ENCODE assay signal across 8 mouse cellular contexts in genomic region chr19:23687296-23688021, GRCm38 (mm10). TPM values are rescaled to one million over a fixed set of nuclear protein-coding genes. Genes with fewer than 3 reads are reported as not detected.
DNase-seq lines count a peak whose midpoint lies in the region; ATAC-seq and TF ChIP-seq lines count a peak whose summit lies in the region.

Gene Ptar1, plus strand, starts transcription at chr19:23687429.

- H3K4me1 ChIP-seq in hindbrain, postnatal 0 days (ENCODE audit: insufficient read depth, low read length), result peaks cover 3% of the 10 kb centered on the region; the same call in 1 of the 2 replicates

- peak; percentile 89 to 97 for DNase-seq in cerebellum, postnatal 4 days (ENCODE audit: low spot score in 2 of 2)
- peak; percentile 97 for DNase-seq in gastrocnemius, adult 2 months
- peak; percentile 95 for DNase-seq in hindbrain, postnatal 0 days (ENCODE audit: low spot score)
- peak; percentile 72 to 74 for DNase-seq in left cerebral cortex, adult 8-10 months (ENCODE audit: low spot score in 2 of 2)
- DNase-seq in right cerebral cortex, adult 18-20 months, result peak; percentile 90
- DNase-seq in urinary bladder, adult 2 months (ENCODE audit: low spot score), result peak; percentile 95

- peak within 1 kb of the TSS; percentile 85 for H3K9ac ChIP-seq in hindbrain, postnatal 0 days (replicated peaks; ENCODE audit: low read length)

- no peaks in the 10 kb centered on the region for H3K27me3 ChIP-seq in hindbrain, postnatal 0 days (ENCODE audit: insufficient read depth, low read length)

- WGBS in hindbrain, postnatal 0 days, result under 1% methylated on average over 87 of the region's 93 CpGs

- no peaks in the 10 kb centered on the region for H3K36me3 ChIP-seq in hindbrain, postnatal 0 days (ENCODE audit: insufficient read depth, low read length)

- peak; percentile 76 for ATAC-seq in activated CD4-positive, CD25-positive, alpha-beta regulatory T cell, adult 4 months
- ATAC-seq in hindbrain, postnatal 0 days, result peak; percentile 95
- peak; percentile 97 for ATAC-seq in megakaryocyte, adult 5-6 weeks (ENCODE audit: poor library complexity, severe bottlenecking)

- no peak for TF ChIP-seq CTCF in gastrocnemius, adult 2 months (IDR thresholded peaks at IDR 0.05)
- TF ChIP-seq CTCF in hindbrain, postnatal 0 days (IDR thresholded peaks at IDR 0.05; ENCODE audit: low read depth), result 0 out of 2 replicates have a peak, but pooled peaks have one; percentile 15

- peak within 1 kb of the TSS; percentile 88 for H3K4me3 ChIP-seq in gastrocnemius, adult 2 months
- H3K4me3 ChIP-seq in hindbrain, postnatal 0 days (ENCODE audit: low read length), result peak within 1 kb of the TSS; percentile 85

- peak within 1 kb of the TSS; percentile 76 for H3K4me2 ChIP-seq in hindbrain, postnatal 0 days (ENCODE audit: low read depth, low read length)

- no peaks in the 10 kb centered on the region for H3K9me3 ChIP-seq in hindbrain, postnatal 0 days (ENCODE audit: low read length)

- intact Hi-C loops in gastrocnemius, adult 2 months (cut with DNase I), result loop anchor here (2.0 kb wide), 2 partner anchors 71 to 593 kb away; partner anchors contain the start of genes Apba1 and Fxn

- peak within 1 kb of the TSS; percentile 96 for H3K27ac ChIP-seq in gastrocnemius, adult 2 months
- H3K27ac ChIP-seq in hindbrain, postnatal 0 days, result peak within 1 kb of the TSS; percentile 96

RNA-seq across cellular contexts. Expression of gene Ptar1, which starts in this region (rescaled TPM):
- 10 to 100 TPM in 1 of 2 experiments, 1 to 10 TPM in 1; 9.2 to 10.8 TPM for polyA plus RNA-seq in activated CD4-positive, CD25-positive, alpha-beta regulatory T cell, adult 4 months (2017; shearing (Covaris generic))
- 10 to 100 TPM; 18.1 to 23.3 TPM for total RNA-seq in gastrocnemius, adult 2 months (2021)
- 17.0 and 28.0 TPM in 2 replicates for total RNA-seq in hindbrain, postnatal 0 days (2014; rRNA removed)
- polyA plus RNA-seq in hindbrain, postnatal 0 days (2015; fragmentation: Nextera tagmentation; extraction: Ambion mirVana), result 4.8 and 5.2 TPM in 2 replicates
- 10 to 100 TPM; 31.3 to 47.2 (median 42.7) TPM for total RNA-seq in left cerebral cortex, adult 8-10 months (2022)
- 9.9 and 10.6 TPM in 2 replicates for total RNA-seq in megakaryocyte, adult 5-6 weeks (2015)
- total RNA-seq in megakaryocyte, adult 5-6 weeks (2017), result 8.8 and 12.1 TPM in 2 replicates
- polyA plus RNA-seq in urinary bladder, adult 2 months (2012; rRNA removed), result 4.5 and 5.7 TPM in 2 replicates

Comparison
In these comparisons a context has a peak if more than half of its experiments do, and no peak if none do; other contexts are left out.
1. Peak in every context shown above with its lines: DNase-seq, ATAC-seq, H3K4me3 ChIP-seq and H3K27ac ChIP-seq.